Mouse (Mus musculus) heart, postnatal 0 days (tissue): ENCODE results near the gene Atp1a4. TPM values are rescaled to one million over a fixed set of nuclear protein-coding genes. Genes with fewer than 3 reads are reported as not detected.

Source experiments
- ATAC-seq: fragments of 200-750 bp; cut with Nextera tagmentation; 2 replicates; pipeline ENCODE4 v1.8.0; 2017; ENCODE audit warnings: low read depth, moderate number of reproducible peaks, moderate library complexity; ENCODE audit not compliant: insufficient read depth
- DNase-seq: peaks from one replicate; pipeline ENCODE4 v3.0.0-alpha.2; 2016; ENCODE audit warnings: low spot score
- H3K27ac ChIP-seq: fragments of 300-500 bp; sonication (generic); 2 replicates; pipeline ENCODE4 v1.5.1; 2014; ENCODE audit warnings: low read depth, mild to moderate bottlenecking
- H3K27me3 ChIP-seq: fragments of 300-500 bp; sonication (generic); 2 replicates; pipeline ENCODE4 v1.6.1; 2014; ENCODE audit warnings: low read length, mixed read lengths; ENCODE audit not compliant: control insufficient read depth, insufficient read depth
- H3K36me3 ChIP-seq: fragments of 300-500 bp; sonication (generic); replicated peaks from 2 replicates; pipeline ENCODE4 v1.6.1; 2014; ENCODE audit warnings: low read length, mixed read lengths; ENCODE audit not compliant: control insufficient read depth, insufficient read depth
- H3K4me1 ChIP-seq: fragments of 300-500 bp; sonication (generic); 2 replicates; pipeline ENCODE4 v1.6.1; 2014; ENCODE audit warnings: antibody characterized with exemption; ENCODE audit not compliant: control insufficient read depth, insufficient read depth
- H3K4me2 ChIP-seq: fragments of 300-500 bp; sonication (generic); 2 replicates; pipeline ENCODE4 v1.6.1; 2014; ENCODE audit warnings: low read depth, mild to moderate bottlenecking, low read length, moderate library complexity
- H3K4me3 ChIP-seq: fragments of 300-500 bp; sonication (generic); 2 replicates; pipeline ENCODE4 v1.5.1; 2014; ENCODE audit warnings: low read depth, low read length
- H3K9ac ChIP-seq: fragments of 300-500 bp; sonication (generic); replicated peaks from 2 replicates; pipeline ENCODE4 v1.6.1; 2014; ENCODE audit warnings: low read depth, low read length, mixed read lengths
- H3K9me3 ChIP-seq: fragments of 300-500 bp; sonication (generic); replicated peaks from 2 replicates; pipeline ENCODE4 v1.6.1; 2016; ENCODE audit warnings: low read length; ENCODE audit not compliant: control insufficient read depth
- CTCF ChIP-seq: IDR thresholded peaks from 2 replicates; pipeline ENCODE4 v1.5.1; 2016; ENCODE audit warnings: antibody characterized with exemption, control low read depth, low read depth
- EP300 ChIP-seq: IDR thresholded peaks from 2 replicates; pipeline ENCODE4 v1.6.1; 2016; ENCODE audit warnings: antibody characterized with exemption, low read depth
- WGBS: fragments of 180-500 bp; shearing (Covaris S2); extraction: QIAGEN DNeasy Blood & Tissue Kit; methylation state at CpG from one replicate; pipeline ENCODE4 v1.1.7; 2014; 5-methylcytosine and 5-hydroxymethylcytosine counted together
- polyA plus RNA-seq: library from polyadenylated mRNA; unstranded; fragments of >200 nt; fragmentation: Nextera tagmentation; extraction: Ambion mirVana; gene quantifications from 2 replicates; pipeline ENCODE4 v1.2.1, GENCODE M21; 2015
- total RNA-seq: library from RNA; depleted of rRNA; stranded (reverse); fragments of >200 nt; gene quantifications from 2 replicates; pipeline ENCODE4 v1.2.3, GENCODE M21; 2014; ENCODE audit warnings: low replicate concordance

Gene Atp1a4
- total and polyA plus RNA-seq, 2 experiments from 2014 or later = 0.07 TPM; not detected in 1

GRCm38 (mm10) chr1:172207111-172207584 lies 51.1 kb downstream of the Atp1a4 start:
- Histone ChIP-seq H3K4me1 (peaks cover 41% of the 10 kb centered on the region), H3K9me3 (no peaks in the 10 kb centered on the region), H3K4me3 (peak overlapping the region; percentile 85; the same call in 1 of the 2 replicates), H3K27me3 (no peaks in the 10 kb centered on the region), H3K4me2 (peak overlapping the region; percentile 81), H3K27ac (peak overlapping the region; percentile 95), H3K9ac (peak overlapping the region; percentile 88), H3K36me3 (0 out of 2 replicates have a peak, but pooled peaks cover 8% of the 10 kb centered on the region)
- WGBS = 9% methylated on average over 7 of the region's 7 CpGs
- no peak for DNase-seq
- ATAC-seq = peak; percentile 22; the same call in 1 of the 2 replicates
- no peak for TF ChIP-seq EP300
- no peak for TF ChIP-seq CTCF

- 0 out of 2 replicates have a peak, but pooled peaks cover 8% of the 10 kb centered on the region for H3K36me3 ChIP-seq
- peak within 1 kb of the TSS; percentile 95 for H3K27ac ChIP-seq
- peaks cover 49% of the 10 kb centered on the region for H3K4me1 ChIP-seq
- H3K27me3 ChIP-seq = no peaks in the 10 kb centered on the region
- TF ChIP-seq EP300 = no peak
- no peak for TF ChIP-seq CTCF
- H3K9ac ChIP-seq = peak within 1 kb of the TSS; percentile 88
- DNase-seq (peak; percentile 85), ATAC-seq (peak; percentile 83)
- WGBS = under 1% methylated on average over 38 of the region's 40 CpGs
- H3K9me3 ChIP-seq = no peaks in the 10 kb centered on the region
- peak within 1 kb of the TSS; percentile 81 for H3K4me2 ChIP-seq
- H3K4me3 ChIP-seq = peak within 1 kb of the TSS; percentile 85
Observed at GRCm38 (mm10) chr1:172206141-172206917, 51.9 kb downstream of the Atp1a4 start, which contains the start of gene Pea15a. TSS of gene Pea15a (minus strand) at chr1:172206804.

GRCm38 (mm10) chr1:172205741-172206087 lies 52.5 kb downstream of the Atp1a4 start:
- peaks cover 55% of the 10 kb centered on the region for H3K4me1 ChIP-seq
- peak overlapping the region; percentile 81 for H3K4me2 ChIP-seq
- H3K9me3 ChIP-seq = no peaks in the 10 kb centered on the region
- DNase-seq = no peak
- peak overlapping the region; percentile 85 for H3K4me3 ChIP-seq
- peak overlapping the region; percentile 95 for H3K27ac ChIP-seq
- H3K27me3 ChIP-seq = no peaks in the 10 kb centered on the region
- WGBS = 3% methylated on average over 3 of the region's 3 CpGs
- H3K36me3 ChIP-seq = 0 out of 2 replicates have a peak, but pooled peaks cover 8% of the 10 kb centered on the region
- ATAC-seq = no peak
- peak overlapping the region; percentile 88 for H3K9ac ChIP-seq
- TF ChIP-seq EP300 (no peak), CTCF (no peak)

GRCm38 (mm10) chr1:172204814-172205740 lies 53.1 kb downstream of the Atp1a4 start:
- no peaks in the 10 kb centered on the region for H3K27me3 ChIP-seq
- WGBS = 52% methylated on average over 15 of the region's 15 CpGs
- peaks cover 55% of the 10 kb centered on the region for H3K4me1 ChIP-seq
- peak overlapping the region; percentile 95 for H3K27ac ChIP-seq
- H3K4me2 ChIP-seq = peak overlapping the region; percentile 81
- H3K4me3 ChIP-seq = peak overlapping the region; percentile 85
- TF ChIP-seq CTCF (no peak), EP300 (no peak)
- H3K9me3 ChIP-seq = no peaks in the 10 kb centered on the region
- H3K36me3 ChIP-seq = peaks cover 12% of the 10 kb centered on the region
- ATAC-seq = no peak
- DNase-seq = no peak
- H3K9ac ChIP-seq = peak overlapping the region; percentile 88

- peaks cover 20% of the 10 kb centered on the region for H3K36me3 ChIP-seq
- 26% methylated on average over 9 of the region's 9 CpGs for WGBS
- no peaks in the 10 kb centered on the region for H3K9me3 ChIP-seq
- ATAC-seq (no peak), DNase-seq (no peak)
- H3K9ac ChIP-seq = 0 out of 2 replicates have a peak overlapping the region, but pooled peaks have one; percentile 5
- H3K4me3 ChIP-seq = no peak overlapping the region
- no peak for TF ChIP-seq CTCF
- TF ChIP-seq EP300 = no peak
- H3K27ac ChIP-seq = peak overlapping the region; percentile 95
- no peaks in the 10 kb centered on the region for H3K27me3 ChIP-seq
- peaks cover 55% of the 10 kb centered on the region for H3K4me1 ChIP-seq
- H3K4me2 ChIP-seq = peak overlapping the region; percentile 81
Observed at GRCm38 (mm10) chr1:172204033-172204813, 54.0 kb downstream of the Atp1a4 start.
